Mouse (Mus musculus): ENCODE measurements around the gene Sp2. TPM values are rescaled to one million over a fixed set of nuclear protein-coding genes. Genes with fewer than 3 reads are reported as not detected.

The Sp2 gene
- polyA plus RNA-seq, 1 experiment from 2014 or later = 14.9 TPM

GRCm38 (mm10) chr11:96976379-96976687 is 6.4 kb downstream of the Sp2 start:
- no peak for ATAC-seq (replicated peaks)
- Histone ChIP-seq H3K4me1 (peaks cover 37% of the 10 kb centered on the region), H3K27ac (replicated peaks) (peak overlapping the region; percentile 97; the same call in 1 of the 2 replicates), H3K4me2 (replicated peaks) (peak overlapping the region; percentile 73), H3K36me3 (no peaks in the 10 kb centered on the region), H3K27me3 (no peaks in the 10 kb centered on the region), H3K4me3 (peak overlapping the region; percentile 88), H3K9ac (replicated peaks) (peak overlapping the region; percentile 91), H3K9me3 (no peaks in the 10 kb centered on the region)
- WGBS = 51% methylated on average over 3 of the region's 3 CpGs

GRCm38 (mm10) chr11:96975511-96976378 is 7.0 kb downstream of the Sp2 start:
- H3K4me3 ChIP-seq = peak overlapping the region; percentile 88; the same call in 1 of the 2 replicates
- H3K36me3 ChIP-seq = no peaks in the 10 kb centered on the region
- H3K9me3 ChIP-seq = no peaks in the 10 kb centered on the region
- H3K9ac ChIP-seq (replicated peaks) = peak overlapping the region; percentile 91; the same call in 1 of the 2 replicates
- peaks cover 37% of the 10 kb centered on the region for H3K4me1 ChIP-seq
- ATAC-seq (replicated peaks) = no peak
- peak overlapping the region; percentile 73 for H3K4me2 ChIP-seq (replicated peaks)
- WGBS = 84% methylated on average over 10 of the region's 10 CpGs
- H3K27me3 ChIP-seq = no peaks in the 10 kb centered on the region
- no peak overlapping the region for H3K27ac ChIP-seq (replicated peaks)

- Histone ChIP-seq H3K4me1 (peaks cover 37% of the 10 kb centered on the region), H3K4me2 (replicated peaks) (no peak overlapping the region), H3K9me3 (no peaks in the 10 kb centered on the region), H3K27ac (replicated peaks) (no peak overlapping the region), H3K36me3 (no peaks in the 10 kb centered on the region), H3K9ac (replicated peaks) (no peak overlapping the region), H3K27me3 (no peaks in the 10 kb centered on the region), H3K4me3 (no peak overlapping the region)
- no peak for ATAC-seq (replicated peaks)
- WGBS = 85% methylated on average over 5 of the region's 5 CpGs
Measured at GRCm38 (mm10) chr11:96974813-96975212, 7.9 kb downstream of the Sp2 start.

- Histone ChIP-seq H3K4me2 (replicated peaks) (no peak overlapping the region), H3K27ac (replicated peaks) (peak overlapping the region; percentile 12; the same call in 1 of the 2 replicates), H3K27me3 (no peaks in the 10 kb centered on the region), H3K4me3 (no peak overlapping the region), H3K9ac (replicated peaks) (no peak overlapping the region), H3K4me1 (peaks cover 33% of the 10 kb centered on the region), H3K9me3 (no peaks in the 10 kb centered on the region), H3K36me3 (no peaks in the 10 kb centered on the region)
- no peak for ATAC-seq (replicated peaks)
- 86% methylated on average over 5 of the region's 5 CpGs for WGBS
Measured at GRCm38 (mm10) chr11:96973426-96973964, 9.3 kb downstream of the Sp2 start.

- Histone ChIP-seq H3K4me1 (peaks cover 30% of the 10 kb centered on the region), H3K27ac (replicated peaks) (no peak overlapping the region), H3K9me3 (no peaks in the 10 kb centered on the region), H3K9ac (replicated peaks) (no peak overlapping the region), H3K27me3 (no peaks in the 10 kb centered on the region), H3K4me2 (replicated peaks) (no peak overlapping the region), H3K36me3 (no peaks in the 10 kb centered on the region), H3K4me3 (no peak overlapping the region)
- ATAC-seq (replicated peaks) = no peak
- WGBS = 78% methylated on average over 5 of the region's 5 CpGs
Measured at GRCm38 (mm10) chr11:96972906-96973305, 9.9 kb downstream of the Sp2 start.

GRCm38 (mm10) chr11:96970341-96970740 is 12.4 kb downstream of the Sp2 start:
- Histone ChIP-seq H3K4me1 (peaks cover 16% of the 10 kb centered on the region), H3K4me3 (no peak overlapping the region), H3K27ac (replicated peaks) (no peak overlapping the region), H3K36me3 (no peaks in the 10 kb centered on the region), H3K27me3 (no peaks in the 10 kb centered on the region), H3K9me3 (no peaks in the 10 kb centered on the region), H3K4me2 (replicated peaks) (no peak overlapping the region), H3K9ac (replicated peaks) (no peak overlapping the region)
- ATAC-seq (replicated peaks) = no peak
- WGBS = 87% methylated on average over 3 of the region's 3 CpGs

GRCm38 (mm10) chr11:96969746-96970145 is 13.0 kb downstream of the Sp2 start:
- no peaks in the 10 kb centered on the region for H3K27me3 ChIP-seq
- no peaks in the 10 kb centered on the region for H3K9me3 ChIP-seq
- no peak overlapping the region for H3K4me3 ChIP-seq
- no peaks in the 10 kb centered on the region for H3K36me3 ChIP-seq
- no peak overlapping the region for H3K9ac ChIP-seq (replicated peaks)
- no peak for ATAC-seq (replicated peaks)
- H3K4me2 ChIP-seq (replicated peaks) = no peak overlapping the region
- 76% methylated on average over 1 of the region's 1 CpGs for WGBS
- H3K27ac ChIP-seq (replicated peaks) = no peak overlapping the region
- H3K4me1 ChIP-seq = peaks cover 13% of the 10 kb centered on the region

- no peak for ATAC-seq (replicated peaks)
- Histone ChIP-seq H3K27me3 (no peaks in the 10 kb centered on the region), H3K36me3 (no peaks in the 10 kb centered on the region), H3K4me2 (replicated peaks) (no peak overlapping the region), H3K4me1 (peaks cover 13% of the 10 kb centered on the region), H3K27ac (replicated peaks) (no peak overlapping the region), H3K9me3 (no peaks in the 10 kb centered on the region), H3K9ac (replicated peaks) (no peak overlapping the region), H3K4me3 (no peak overlapping the region)
- WGBS = 54% methylated on average over 5 of the region's 5 CpGs
Measured at GRCm38 (mm10) chr11:96969280-96969722, 13.5 kb downstream of the Sp2 start.

- no peak for ATAC-seq (replicated peaks)
- 72% methylated on average over 6 of the region's 6 CpGs for WGBS
Measured at GRCm38 (mm10) chr11:96968476-96968875, 14.3 kb downstream of the Sp2 start.

GRCm38 (mm10) chr11:96967544-96968269 is 15.1 kb downstream of the Sp2 start:
- 87% methylated on average over 11 of the region's 11 CpGs for WGBS
- Histone ChIP-seq H3K27me3 (no peaks in the 10 kb centered on the region), H3K27ac (replicated peaks) (no peak overlapping the region), H3K4me3 (no peak overlapping the region), H3K9me3 (no peaks in the 10 kb centered on the region), H3K4me2 (replicated peaks) (no peak overlapping the region), H3K36me3 (no peaks in the 10 kb centered on the region; the same call in 1 of the 2 replicates), H3K4me1 (peaks cover 5% of the 10 kb centered on the region), H3K9ac (replicated peaks) (no peak overlapping the region)
- ATAC-seq (replicated peaks) = no peak

More at GRCm38 (mm10) chr11:96968476-96968875, 14.3 kb downstream of the Sp2 start:
- Histone ChIP-seq H3K9me3 (no peaks in the 10 kb centered on the region), H3K4me1 (peaks cover 11% of the 10 kb centered on the region), H3K9ac (replicated peaks) (no peak overlapping the region), H3K36me3 (no peaks in the 10 kb centered on the region), H3K27me3 (no peaks in the 10 kb centered on the region), H3K4me3 (no peak overlapping the region), H3K4me2 (replicated peaks) (no peak overlapping the region), H3K27ac (replicated peaks) (no peak overlapping the region)

GRCm38 (mm10) chr11:96966914-96967543 is 15.7 kb downstream of the Sp2 start:
- WGBS = 93% methylated on average over 13 of the region's 13 CpGs
- no peak overlapping the region for H3K9ac ChIP-seq (replicated peaks)
- no peaks in the 10 kb centered on the region for H3K9me3 ChIP-seq
- ATAC-seq (replicated peaks) = no peak
- H3K36me3 ChIP-seq = peaks cover 6% of the 10 kb centered on the region; the same call in 1 of the 2 replicates
- H3K4me1 ChIP-seq = no peaks in the 10 kb centered on the region; the same call in 1 of the 2 replicates
- no peaks in the 10 kb centered on the region for H3K27me3 ChIP-seq
- H3K27ac ChIP-seq (replicated peaks) = no peak overlapping the region
- no peak overlapping the region for H3K4me2 ChIP-seq (replicated peaks)
- H3K4me3 ChIP-seq = no peak overlapping the region

- H3K9me3 ChIP-seq = no peaks in the 10 kb centered on the region
- WGBS = 93% methylated on average over 3 of the region's 3 CpGs
- H3K4me1 ChIP-seq = no peaks in the 10 kb centered on the region
- peaks cover 15% of the 10 kb centered on the region for H3K36me3 ChIP-seq
- ATAC-seq (replicated peaks) = no peak
- no peak overlapping the region for H3K4me2 ChIP-seq (replicated peaks)
- H3K27ac ChIP-seq (replicated peaks) = no peak overlapping the region
- no peaks in the 10 kb centered on the region for H3K27me3 ChIP-seq
- no peak overlapping the region for H3K9ac ChIP-seq (replicated peaks)
- H3K4me3 ChIP-seq = no peak overlapping the region
Measured at GRCm38 (mm10) chr11:96966172-96966571, 16.6 kb downstream of the Sp2 start.
